Mouse (Mus musculus): ENCODE data around the gene Tmem179.

Gene Tmem179

DNA sequence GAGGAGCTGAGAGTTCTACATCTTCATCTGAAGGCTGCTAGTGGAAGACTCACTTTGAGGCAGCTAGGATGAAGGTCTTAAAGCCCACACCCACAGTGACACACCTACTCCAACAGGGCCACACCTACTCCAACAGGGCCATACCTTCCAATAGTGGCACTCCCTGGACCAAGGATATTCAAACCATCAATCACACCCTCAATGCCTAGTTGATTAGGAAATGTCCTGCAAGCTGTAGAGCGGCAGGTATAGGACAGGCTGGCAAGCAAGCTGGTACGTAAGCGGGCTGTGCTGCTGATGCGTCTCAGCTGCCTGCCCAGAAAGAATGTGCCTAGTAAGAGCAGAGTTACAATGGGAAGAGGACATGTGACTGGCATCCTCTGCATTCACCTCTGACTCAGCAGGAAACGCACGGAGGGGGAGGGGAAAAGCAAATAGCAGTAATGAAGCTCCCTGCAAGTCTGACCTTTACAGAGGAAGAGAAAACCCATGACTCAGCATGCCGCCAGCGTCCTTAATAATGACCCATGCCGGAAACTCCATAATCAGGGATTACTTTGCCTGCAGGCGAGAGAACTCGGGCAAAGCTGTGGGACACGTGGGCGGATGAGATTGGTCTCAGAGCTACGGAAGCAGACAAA lies at the start of gene Tmem179:
Gene Tmem179 (minus strand): TSS at position 51 of the 641 bp plus-strand sequence.
- DNase-seq (ENCODE audit: low read depth, low spot score): no peak

DNA sequence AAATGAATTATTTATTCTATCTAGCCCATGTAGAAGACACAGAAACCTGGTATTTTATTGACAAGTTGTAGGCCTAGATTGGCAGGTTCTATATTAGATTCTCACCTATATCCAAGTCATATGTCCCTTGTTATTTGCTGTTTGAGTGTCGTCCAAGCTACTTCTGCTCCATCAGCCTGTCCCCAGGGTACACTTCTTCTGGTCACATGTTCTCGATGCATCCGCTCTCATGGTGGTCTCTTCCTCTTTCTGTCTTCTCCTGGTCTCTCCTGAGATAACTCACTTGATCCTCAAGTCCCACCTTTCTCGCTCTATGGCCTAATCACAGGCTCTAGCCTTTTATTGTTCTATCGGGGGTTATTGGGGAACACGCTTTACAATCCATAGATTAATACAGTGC lies 46.5 kb upstream of the Tmem179 start:
- no peak for DNase-seq (ENCODE audit: low read depth, low spot score)

DNA sequence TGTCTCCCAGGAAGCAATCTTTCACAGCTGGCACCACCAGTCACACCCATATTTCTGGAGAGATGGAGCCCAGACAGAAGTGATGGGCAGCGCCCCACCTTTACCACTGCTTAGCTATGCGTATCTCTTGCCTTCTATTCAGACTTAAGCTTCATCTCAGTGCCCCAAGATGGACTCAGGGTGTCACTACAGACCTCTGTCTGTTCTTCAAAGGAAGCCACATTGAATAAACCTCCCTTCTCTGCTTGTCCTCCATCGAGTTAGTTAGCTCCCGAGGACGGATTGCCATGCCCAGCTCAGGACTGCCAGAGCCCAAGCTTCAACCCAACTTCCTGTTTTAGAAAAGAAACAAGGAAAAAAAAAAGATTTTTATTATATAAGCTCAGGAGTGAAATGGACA lies 45.9 kb upstream of the Tmem179 start:
- no peak for DNase-seq (ENCODE audit: low read depth, low spot score)

DNA sequence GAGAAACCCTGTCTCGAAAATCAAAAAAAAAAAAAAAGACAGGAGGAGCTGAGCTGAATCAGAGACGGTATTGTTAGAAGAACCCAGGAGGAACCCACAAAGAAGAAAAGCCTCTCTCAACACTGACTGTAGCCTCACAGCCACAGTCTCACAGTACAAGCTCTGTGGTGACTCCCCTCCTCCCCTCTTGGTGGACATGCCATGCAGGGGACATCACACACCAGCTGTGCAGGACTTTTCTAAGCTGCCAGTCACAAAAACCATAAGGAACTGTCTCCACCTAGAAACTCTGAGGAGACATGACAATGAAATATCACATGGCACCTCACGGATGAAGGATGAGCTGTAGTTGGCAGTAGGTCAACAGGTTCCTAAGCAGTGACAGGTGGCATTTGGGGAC lies 44.6 kb upstream of the Tmem179 start:
- DNase-seq (ENCODE audit: low read depth, low spot score): no peak

DNA sequence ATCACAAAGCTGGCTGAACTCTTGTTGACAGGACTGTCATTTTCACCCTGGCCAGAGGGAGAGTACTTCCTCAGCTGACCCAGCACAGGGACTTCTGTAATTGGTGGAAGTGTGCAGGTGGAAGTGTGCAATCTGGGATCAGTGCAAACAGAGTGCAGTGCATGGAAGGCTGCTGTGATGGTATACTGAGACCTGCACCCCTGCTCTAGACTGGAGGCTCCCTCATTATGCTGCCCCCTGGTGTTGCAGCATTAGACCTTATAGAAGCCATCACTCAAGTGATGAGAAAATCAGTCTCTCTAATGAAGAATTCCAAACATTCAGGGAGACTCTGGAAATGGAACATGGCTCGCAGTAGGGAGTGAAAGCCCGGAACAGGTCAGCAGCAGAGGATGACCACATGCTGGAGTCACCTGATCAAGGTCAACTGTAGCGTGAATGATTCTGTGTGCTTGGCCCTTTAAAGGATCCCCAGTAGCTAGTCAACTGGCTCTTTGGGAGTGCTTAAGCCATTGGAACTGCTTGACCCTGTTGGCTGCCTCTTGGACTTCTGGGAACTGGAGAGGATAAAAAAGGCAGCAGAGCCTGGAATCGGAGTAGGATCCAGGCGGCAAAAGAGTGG lies 43.7 kb upstream of the Tmem179 start:
- no peak for DNase-seq (ENCODE audit: low read depth, low spot score)

DNA sequence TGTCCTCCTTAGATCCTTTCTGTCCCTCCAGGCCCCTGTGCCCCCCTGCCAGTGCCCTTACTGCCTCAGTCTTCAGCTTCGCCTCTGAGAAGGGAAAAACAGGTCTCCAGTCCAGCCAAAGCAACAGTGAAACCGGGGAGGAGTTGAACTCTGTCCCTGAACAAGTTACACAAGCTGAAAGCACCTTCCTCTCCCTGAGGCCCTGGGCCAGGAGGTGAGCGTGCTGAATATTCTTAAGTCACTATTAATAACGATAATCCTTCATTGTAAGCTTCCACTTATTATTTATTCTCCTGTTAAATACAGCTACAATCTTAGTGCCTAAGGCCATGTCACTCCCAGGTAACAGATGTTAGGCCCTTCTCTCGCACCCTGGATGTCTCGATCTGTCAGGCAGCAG lies 43.1 kb upstream of the Tmem179 start:
- DNase-seq (ENCODE audit: low read depth, low spot score): no peak

DNA sequence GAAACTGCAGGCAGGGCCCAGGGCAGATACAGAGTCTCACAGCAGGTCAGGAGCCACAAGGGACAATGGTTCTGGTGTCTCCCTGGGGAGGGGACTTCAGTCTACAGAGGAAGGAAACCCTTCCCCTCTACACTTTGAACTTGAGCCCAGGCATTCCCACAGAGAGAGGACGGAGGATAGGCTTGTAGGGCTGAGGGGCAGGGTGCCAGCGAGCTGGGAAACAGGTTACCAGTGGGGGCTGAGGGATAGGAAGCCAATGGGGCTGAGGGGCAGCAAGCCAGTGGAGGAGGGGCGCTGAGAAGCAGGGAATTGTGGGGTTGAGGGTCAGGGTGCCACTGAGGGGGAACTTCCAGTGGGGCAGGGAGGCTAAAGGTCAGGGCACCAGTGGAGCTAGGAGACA lies 42.7 kb upstream of the Tmem179 start:
- DNase-seq (ENCODE audit: low read depth, low spot score): no peak

DNA sequence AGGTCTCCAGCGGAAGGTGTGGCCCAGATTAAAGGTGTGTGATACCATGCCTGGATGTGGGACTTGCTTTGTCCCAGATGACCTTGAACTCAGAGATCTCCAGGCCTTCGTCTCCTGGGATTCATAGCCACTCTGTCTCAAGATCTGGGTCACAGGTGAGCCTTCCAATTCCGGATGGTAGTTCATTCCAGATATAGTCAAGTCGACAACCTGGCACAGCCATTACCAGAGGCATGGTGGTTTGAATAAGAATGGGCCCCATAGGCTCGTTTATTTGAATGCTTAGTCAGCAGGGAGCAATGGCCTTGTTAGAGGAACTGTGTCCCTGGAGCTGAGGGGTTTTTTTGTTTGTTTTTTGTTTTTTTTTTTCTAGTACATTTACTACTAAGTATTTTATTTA lies 40.7 kb upstream of the Tmem179 start:
- DNase-seq (ENCODE audit: low read depth, low spot score): no peak

DNA sequence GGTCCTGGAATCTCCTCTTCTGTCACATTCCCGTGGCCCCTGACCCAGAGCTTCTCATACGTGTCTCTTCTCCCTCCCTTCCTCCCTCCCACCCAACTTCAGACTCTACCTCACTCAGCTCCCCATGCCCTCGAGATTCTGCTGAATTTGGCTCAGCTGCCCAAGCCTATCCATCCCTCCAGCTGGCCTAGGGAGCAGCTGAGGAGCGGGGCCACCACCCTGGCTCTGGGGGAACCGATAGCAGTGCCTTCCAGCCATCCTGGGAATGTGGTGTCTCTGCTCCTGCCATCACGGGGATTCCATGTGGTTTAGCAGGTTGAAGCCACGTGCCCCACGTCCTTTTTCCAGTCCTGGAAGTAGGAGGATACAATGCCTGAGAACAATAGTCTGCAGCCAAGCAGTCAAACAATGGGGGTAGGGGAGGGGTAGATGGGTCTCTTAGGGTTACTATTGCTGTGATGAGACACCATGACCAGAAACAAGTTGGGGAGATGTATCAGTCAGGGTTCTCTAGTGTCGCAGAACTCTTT lies 40.0 kb upstream of the Tmem179 start:
- no peak for DNase-seq (ENCODE audit: low read depth, low spot score)

DNA sequence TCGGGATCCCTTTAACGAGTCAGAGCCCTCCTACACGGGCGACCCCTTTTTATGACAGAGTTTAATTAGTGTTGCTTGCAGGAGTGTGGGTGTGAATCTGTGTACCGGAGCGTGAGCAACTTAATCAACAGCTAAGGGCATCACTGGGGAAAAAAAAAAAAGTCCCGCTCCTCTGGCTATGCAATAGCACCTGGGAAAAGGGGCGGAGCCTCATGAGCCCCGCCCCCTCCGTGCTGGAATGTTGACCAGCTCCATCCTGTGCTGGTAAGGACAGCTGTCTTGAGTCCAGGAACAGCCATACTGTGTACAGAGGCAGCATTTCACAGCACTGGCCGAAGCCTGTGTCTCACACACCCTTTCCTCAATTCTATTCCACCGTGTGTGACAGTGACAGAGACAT lies 38.4 kb upstream of the Tmem179 start:
- DNase-seq (ENCODE audit: low read depth, low spot score): no peak

DNA sequence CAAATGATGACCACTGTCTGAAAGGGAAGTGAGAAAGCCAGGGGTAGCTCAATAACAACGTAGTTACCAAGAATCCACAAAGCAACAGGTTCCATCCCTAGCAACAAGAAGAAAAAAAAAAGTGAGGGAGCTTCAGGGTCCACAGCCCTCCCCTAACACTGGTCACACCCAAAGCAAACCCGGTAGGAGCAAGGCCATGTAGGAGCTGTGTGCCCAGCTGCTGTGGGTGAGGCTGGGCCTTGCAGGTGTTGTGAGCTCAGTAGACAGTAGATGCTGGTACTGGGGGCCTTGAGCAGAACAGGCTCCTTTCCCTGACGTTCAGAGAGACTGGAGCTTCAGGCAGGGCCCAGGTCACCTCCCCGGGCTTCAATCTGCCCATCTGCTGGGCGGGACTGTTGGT lies 36.0 kb upstream of the Tmem179 start:
- no peak for DNase-seq (ENCODE audit: low read depth, low spot score)

DNA sequence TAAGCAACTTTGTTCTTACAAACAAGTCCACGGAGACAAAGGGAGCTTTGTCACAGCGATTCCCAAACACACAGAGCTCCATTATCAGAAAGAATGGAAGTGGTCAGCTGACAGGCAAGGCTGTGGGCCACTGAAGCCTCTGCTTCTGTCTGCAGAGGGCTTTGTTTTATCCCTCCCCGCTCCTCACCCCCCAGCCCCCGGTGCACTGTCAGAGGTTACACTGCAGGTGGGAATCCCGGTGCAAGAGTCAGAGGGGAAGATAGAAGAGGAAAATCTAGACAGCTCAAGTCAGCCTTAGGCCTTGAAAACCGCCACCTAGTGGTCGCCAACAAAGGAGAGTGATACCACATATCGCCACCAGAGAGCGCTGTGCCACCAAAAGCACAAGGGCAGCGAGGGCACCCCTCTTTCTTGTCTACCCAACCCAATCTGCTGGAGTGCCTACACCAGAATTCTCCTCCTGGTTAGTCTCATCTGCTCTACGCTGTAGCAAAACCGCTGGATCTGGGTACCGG lies 35.4 kb upstream of the Tmem179 start:
- no peak for DNase-seq (ENCODE audit: low read depth, low spot score)

DNA sequence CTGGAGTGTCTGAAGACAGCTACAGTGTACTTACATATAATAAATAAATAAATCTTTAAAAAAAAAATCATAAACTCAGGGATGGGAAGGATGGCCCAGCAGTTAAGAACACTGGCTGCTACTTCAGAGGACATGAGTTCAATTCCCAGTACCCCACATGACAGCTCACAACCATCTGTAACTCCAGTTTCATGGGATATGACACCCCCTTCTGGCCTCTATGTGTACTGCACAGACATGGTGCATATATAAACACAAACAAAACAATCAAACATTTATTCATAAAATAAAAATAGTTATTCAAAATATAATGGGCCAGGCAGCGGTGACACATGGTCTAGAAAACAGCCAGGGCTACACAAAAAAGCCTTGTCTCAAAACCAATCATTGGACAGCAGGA lies 32.7 kb upstream of the Tmem179 start:
- DNase-seq (ENCODE audit: low read depth, low spot score): no peak

DNA sequence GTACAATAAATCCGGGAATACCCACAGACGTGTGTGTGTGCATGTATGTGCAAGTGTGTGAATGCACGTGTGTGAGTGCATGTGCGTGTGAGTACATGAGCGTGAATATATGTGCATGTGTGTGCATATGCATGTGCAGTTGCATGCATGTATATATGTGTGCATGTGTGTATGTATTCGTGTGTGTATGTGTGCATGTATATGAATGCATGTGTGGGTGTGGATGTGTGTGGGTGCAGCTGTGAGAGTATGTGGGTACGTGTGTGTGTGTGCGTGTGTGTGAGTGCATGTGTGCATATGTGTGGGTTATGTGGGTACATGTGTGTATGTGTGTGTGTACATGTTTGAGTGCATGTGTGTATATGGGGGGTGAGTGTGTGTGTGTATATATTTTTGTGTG lies 29.6 kb upstream of the Tmem179 start:
- DNase-seq (ENCODE audit: low read depth, low spot score): no peak

DNA sequence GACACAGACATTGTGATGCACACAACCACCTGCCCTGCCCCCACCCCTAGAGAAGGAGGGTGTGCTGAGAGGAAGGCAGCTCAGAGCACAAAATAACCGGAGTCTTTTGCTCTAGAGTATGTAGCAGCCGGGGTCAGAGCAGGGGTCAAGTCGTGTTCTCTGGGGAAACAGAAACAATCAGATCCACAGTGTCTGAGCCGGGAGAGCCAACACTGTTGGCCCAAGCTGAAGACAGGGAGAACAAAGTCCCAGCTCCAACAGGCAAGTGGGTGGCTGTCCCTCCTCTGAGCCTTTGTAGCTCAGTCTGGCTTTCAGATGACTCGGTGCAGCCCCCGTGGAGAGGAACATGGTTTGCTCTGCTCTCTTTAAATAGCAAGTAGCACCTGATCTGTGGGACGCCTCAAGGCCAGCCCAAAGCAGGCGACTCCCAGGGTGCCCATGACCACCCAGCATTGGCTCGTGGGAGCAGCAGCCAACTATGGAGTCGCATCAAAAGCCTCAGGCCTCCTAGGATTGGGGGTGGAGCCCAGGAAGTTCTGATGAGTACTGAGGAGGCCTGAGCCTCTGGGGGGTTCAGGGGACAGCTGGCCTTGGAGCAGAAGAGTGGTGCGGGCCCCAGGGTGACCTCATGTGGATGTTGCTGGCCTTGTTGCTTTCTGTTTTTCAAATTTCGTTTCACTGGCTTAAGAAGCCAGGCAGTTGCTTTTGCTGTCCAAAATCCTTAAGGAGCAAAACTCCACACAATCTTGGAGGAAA lies 28.6 kb upstream of the Tmem179 start:
- no peak for DNase-seq (ENCODE audit: low read depth, low spot score)

DNA sequence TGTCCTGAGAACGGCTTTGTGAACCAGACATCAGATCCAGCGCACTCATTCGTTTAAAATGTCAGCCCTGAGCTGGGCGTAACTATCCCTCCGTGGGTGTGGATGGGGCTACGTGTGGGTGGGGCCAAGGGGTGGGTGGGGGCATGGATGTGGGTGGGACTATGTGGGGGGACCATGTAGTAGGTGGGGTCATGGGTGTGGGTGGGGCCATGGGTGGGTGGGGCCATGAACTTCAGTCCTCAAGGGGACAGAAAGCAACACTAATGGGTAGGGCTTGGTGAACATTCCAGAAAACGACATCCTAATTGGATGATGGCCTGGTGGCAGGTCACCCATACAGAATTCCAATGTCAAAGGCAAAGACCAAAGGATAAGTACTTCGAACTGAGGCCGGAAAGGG lies 27.4 kb upstream of the Tmem179 start:
- no peak for DNase-seq (ENCODE audit: low read depth, low spot score)

DNA sequence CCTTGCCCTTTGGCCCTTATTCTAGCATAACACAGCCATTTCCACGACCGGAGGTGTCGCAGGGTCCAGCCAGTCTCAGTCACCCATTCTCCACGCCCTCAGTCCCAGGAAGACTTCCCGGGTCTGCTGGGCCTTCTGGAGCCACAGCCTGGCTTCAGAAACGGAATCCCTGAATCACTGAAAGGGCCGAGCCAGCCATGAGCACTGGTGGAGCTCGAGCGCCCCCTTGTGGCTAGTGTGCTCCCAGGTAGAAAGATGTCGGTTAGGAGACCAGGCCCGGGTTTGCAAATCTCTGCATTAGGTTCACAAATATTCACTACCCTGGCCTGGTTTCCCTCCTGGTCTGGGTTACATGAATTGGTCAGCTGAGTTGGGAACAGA lies 26.4 kb upstream of the Tmem179 start:
- no peak for DNase-seq (ENCODE audit: low read depth, low spot score)

DNA sequence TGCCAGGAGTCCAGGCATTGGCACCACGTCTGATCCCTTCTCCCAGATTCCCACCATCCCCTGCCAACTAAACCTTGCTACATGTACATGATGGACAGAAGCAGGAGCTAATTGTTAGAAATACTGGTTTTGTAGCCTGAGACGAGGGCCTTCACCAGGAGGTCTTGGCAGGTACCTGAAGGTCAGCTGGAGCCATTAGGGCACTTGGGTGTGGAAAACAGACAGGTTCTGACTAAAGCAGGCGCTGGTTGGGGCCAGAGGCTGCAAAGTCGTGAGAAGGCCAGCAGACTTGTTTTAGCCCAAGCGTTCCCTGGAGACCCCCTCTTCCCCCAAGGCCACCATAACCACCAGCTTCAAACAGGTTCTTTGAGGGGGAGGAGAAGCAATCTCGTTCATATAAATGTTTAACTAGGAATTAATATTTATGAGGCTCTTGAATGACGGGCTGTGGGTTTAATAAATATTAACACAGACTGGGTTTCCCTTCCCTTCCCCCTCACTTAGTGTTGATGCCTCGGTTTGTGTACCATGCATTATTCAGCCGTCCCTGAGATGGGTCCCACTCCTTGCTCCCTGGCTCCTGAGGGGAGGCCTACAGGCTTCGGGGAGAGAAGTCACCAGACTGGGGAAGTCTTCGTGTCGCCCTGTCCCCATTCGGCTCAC lies 25.8 kb upstream of the Tmem179 start:
- DNase-seq (ENCODE audit: low read depth, low spot score): no peak

DNA sequence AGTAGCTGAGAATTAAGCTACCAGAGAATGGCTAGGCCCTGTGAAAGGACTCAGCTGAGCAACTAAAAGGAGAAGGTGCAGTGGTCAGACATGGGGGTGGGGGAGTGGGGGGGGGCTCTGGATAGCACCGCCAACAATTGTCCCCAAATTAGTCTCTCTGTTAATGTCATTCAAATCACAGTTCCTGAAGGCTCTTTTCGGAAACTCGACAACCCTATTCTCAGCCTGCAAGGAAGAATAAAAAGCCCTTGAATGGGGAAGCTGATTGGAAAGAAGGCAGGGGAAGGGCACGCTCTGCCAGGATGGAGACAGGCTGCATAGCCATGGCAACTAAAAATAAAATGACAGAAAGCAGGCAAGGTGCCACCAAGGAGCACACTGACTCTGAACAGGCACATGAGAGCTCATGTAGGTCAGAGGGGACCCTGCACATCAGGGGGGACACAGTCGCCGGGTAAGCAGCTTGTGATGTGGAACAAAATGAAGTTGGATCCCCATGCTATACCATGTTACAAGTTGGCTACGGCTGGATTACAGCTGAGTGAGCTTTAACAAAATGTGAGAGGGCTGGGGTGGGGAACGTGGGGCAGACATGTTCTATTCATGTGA lies 25.0 kb upstream of the Tmem179 start:
- DNase-seq (ENCODE audit: low read depth, low spot score): no peak

DNA sequence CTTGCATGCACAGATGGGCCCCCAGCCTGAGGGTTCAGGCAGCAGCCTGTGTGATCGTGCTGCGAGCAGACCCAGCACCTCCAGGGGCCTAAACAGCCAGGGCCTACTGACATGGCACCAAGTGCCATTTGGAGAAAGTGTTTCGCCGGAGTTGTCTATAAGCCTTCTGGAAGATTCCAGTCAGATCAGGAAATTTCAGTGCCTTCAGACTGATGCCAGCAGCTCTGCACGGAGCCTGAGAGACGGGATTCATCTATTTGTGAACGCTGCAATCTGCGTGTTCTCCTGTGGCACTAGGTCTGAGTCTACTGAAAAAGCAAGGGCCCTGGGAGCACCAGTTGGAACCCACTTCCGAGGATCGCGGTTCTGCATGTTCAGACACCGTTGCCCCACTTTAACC lies 23.8 kb upstream of the Tmem179 start:
- no peak for DNase-seq (ENCODE audit: low read depth, low spot score)

DNA sequence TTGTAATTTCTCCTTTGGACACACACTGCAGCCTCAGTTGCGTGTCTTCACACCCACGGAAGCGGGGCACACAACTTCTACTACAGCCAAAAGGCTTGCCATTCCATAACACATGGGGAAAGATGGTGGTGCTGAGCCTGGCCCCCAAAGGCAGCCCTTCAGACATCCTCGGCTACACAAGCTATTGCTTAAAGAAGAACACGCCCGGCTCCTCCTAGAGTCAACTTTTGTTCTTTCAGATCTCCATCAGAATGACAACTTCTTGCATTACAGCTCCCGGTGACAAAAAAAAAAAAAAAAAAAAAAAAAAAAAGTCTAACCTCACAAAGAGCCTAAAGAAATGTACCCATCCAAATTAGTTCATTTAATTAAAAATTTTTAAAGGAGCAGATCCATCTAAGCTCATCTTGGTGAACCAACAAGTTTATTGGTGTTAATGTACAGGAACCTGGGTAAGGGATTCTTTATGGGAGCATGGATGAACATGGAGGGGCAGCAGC lies 23.0 kb upstream of the Tmem179 start:
- DNase-seq (ENCODE audit: low read depth, low spot score): no peak

DNA sequence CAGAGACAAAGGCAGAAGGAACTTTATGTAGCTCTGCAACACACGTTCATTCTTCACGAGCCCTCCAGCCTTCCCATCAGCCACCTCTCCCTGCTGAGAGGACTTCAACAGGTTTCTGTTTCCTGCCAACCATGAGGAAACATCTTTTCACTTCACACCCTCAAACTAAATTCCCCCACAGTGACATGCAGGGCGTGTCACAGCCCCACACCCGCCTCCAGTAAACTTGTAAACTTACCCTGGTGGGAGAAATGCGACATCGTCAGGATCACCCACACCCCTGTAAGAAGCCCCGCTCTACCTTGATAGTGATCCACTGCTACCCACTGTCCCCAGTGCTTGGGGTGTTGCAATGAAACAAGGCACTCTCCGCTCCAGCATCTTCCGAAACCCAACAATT lies 21.8 kb upstream of the Tmem179 start:
- no peak for DNase-seq (ENCODE audit: low read depth, low spot score)

Data from brain, embryonic 18.5 days (tissue).